Mouse (Mus musculus) c-Kit-positive CD71-negative TER-119-negative erythroid progenitor cells, embryonic 14.5 days (primary cell): Measurements from ENCODE around the gene Lhx6.

Experiments used
- DNase-seq: peaks from one replicate; pipeline ENCODE4 v3.0.0-alpha.2; 2013; ENCODE audit warnings: low read depth

The Lhx6 gene

DNA sequence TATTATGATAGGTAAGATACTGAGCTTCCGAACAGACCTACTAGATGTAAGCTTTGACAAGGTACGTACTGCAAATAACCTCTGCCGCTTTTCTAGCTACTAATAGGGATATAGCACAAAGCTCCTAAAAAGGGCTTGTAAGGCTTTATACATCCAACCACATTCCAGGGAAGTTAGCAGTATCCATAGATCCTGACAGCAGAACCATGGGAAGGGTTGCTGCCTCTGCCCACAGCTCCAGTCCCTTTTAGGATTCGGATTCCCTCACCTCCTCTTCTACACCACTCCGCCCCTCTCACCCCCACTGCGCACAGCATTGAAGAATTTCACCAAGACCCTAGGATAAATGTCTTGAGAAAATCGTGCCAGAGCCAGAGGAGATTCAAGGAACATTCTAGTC lies 11.9 kb downstream of the Lhx6 start:
- DNase-seq = no peak

DNA sequence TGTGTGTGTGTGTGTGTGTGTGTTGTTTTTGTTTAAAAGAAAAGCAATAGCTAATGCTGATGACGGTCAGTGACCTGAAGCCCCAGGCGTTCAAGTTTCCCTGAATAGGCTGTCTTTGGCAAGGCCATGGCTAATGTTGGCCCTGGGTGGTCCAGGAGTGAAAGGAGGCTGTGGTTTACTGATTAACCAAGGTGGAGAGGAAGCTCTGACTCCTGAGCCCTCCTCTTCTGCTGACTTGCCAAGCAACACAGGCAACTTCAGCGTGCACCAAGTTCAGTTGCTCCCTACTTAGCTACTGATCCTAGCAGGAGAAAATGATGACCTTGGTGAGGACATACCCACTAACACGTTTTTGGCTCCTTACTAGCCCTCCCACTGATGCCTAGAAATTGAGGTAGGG lies 12.5 kb downstream of the Lhx6 start:
- DNase-seq = no peak

DNA sequence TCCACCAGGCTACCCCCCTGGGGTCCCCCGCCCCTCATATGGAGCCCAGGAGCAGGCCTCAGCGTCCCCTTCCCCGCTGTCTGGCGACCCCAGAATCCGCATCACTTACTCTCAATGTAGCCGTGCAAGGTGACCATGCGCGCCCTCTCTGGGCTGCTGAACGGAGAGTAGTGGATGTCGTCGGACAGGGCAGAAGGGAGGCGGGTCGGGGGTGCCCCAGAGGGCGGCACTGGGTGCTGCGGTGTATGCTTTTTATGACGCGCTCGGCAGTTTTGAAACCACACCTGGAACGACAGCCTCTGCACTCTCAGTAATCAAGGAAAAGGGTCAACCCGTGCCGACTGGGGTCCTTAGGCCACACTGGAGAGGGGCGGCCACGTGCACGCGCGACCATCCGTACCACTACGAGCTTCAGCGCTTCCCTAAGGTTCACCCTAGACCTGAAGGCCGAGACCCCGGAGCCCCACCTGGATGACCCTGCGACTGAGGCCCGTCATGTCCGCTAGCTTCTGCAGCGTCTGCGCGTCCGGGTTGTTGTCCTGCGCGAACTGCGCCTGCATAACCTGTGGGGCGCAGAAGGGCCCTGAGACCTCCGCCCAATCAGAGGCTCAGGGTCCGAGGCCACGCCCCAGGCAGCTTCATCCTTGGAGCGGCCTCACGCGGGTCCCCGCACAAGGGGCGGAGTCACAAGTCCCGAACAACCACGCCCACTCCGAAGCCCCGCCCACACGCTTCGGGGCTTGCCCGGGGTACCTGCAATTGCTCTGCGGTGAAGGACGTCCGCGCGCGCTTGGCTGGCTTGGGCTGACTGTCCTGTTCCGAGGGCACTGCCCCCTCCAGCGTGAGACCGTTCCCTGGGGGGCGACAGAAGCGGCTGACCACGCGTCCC lies 14.1 kb downstream of the Lhx6 start:
- peak; percentile 71 for DNase-seq

DNA sequence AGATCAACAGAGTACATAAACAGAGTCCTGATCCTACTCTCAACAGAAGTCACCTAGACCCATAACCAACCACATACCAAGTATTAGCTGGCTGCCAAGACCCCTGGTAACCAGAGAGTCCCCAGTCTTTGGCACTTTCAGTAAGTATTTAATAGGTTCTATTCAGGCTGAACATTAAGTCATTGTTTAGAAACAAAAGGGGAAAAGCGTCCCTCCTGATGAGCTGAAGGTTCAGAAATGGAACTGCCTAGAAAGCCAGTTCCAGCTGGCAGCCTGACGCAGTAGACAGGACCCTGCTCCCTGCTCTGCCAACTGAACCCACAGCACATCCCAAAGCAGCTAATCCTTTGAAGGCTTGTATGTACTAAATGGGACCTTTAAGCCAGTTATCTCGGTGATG lies 16.0 kb downstream of the Lhx6 start:
- no peak for DNase-seq

DNA sequence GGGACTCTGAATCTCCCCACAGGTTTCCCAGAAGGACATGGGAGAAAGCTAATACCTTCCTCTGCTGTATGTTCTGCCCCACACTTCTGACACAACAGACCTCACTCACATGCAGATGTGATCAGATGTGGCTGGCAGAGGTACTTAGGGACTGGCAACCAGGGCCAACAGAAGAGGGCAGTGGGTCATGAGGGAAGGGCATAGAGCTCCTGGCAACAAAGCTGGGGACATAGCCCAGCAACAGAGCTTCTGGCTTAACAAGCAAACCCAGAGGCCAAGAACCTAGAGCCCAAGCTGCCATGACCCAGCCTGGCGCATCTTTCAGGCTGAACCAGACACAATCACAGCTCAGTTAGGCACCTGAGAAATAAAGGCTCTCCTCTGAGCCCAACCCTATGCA lies 20.2 kb downstream of the Lhx6 start:
- no peak for DNase-seq

DNA sequence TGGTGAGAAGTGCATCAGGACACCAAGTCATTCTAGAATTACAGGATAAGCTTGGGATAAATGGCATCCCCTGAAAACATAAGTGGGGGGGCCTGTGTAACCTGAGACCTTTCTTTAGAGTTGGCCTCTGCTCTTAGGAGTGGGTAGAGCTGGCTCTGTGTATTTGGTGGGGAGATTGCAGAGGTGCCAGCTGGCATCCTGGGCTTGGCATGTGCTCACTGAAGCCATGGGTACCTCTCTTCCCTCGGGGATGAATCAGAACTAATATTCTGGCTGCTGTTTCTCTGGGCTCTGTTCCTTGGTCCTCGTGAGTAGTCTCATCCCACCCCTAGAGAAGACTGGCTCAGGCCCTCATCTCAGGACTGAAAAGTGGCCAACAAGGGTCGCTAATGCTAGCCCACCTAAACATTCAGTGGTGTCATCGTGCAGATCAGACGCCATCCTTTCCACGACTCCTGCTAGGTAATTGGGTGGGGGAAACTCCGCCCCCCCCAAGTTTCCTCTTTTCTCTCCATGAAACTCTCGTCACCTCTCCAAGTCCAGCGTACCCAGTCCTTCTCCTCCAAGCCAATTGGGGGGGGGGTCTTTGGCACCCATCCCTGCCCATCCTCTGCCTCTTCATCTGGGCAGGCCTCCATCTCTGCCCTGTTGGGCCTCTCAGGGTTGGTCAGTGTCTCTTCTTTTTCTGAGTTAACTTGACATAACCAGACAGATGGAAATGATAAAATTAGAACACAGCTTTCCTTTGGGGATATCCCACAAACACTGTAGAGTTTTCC lies 22.2 kb downstream of the Lhx6 start:
- DNase-seq = no peak

DNA sequence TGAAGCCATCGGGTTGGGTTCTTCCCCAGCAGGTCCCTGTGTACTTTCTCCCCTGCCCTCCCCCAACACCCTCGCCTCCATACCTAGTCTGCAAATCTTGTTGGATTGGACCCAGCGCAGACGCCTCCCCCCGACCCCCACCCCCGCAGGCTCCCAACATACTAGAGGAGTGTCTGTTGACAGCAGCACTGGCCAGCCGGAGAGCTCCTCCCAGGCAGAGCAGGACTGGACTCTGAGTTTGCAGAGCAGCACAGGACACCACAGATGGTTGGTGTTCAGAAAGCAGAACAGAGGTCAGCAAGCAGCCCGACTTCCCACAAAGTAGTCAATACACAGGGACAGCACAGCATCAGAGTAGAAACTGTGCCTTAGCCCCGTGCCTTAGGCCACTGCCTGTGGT lies 23.8 kb downstream of the Lhx6 start:
- no peak for DNase-seq

DNA sequence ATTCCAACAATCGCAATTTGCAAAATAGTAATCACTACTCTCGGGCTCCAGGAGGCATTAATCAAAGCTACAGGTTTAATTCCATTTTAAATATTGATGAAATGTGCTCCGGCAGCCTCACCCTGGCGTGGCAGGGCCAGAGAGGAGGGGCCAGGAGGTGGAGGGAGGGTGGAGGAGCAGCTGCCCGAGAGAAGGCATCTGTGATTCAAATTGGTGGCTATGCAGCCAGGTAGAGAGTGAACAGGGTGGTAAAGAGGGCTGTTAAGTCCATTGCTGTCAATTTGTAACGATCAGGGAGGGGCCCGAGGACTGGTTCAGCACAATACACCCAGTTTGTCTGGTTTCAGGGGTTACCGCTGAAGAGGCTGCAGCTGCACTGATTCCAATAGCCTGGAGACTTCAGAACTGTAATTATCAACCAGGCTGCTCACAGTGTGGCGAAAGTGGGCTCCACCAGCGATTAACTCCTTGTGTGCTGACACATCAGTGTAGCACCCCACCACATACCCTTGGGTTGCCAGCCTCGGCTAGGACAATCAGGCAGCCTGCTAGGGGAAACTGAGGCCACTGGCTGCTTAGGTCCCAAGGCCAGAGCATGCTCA lies 27.9 kb downstream of the Lhx6 start:
- no peak for DNase-seq

DNA sequence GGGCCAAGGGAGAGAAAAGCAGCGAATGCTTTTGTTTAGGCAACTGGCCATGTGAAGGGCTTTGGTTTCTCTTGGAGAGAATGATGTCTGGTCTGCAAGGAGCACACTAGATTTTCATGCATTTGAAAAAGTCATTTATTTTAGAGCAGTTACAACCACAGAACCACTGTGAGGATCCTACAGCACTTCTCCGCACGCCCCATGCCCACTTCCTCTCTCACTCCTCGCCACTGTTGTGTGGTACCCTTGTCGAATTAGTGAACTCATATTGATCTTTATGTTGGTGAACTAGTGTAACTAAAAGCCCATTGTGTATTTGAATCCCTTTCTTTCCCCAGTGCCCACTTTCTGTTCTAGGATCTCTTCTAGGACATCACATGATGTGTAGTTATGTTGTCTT lies 30.0 kb downstream of the Lhx6 start:
- no peak for DNase-seq

DNA sequence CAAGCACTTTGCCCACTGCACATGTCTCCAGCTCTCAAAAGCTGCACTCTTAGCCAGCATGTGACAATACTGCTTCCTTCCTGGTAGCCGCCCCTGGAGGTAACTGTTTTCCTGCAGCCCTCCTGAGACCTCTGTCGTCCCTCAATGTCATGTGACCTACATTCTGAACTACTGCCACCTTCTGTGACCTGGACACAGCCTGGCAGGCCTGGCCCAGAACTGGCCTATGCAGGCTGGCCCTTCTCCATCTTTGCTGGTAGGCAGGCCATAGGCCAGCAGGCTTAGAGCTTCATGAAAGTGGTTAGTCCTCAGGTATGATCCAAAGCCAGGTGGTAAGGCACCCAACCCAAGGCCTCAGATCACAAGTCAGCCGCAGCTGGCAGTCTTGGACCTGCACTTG lies 31.4 kb downstream of the Lhx6 start:
- DNase-seq = no peak

DNA sequence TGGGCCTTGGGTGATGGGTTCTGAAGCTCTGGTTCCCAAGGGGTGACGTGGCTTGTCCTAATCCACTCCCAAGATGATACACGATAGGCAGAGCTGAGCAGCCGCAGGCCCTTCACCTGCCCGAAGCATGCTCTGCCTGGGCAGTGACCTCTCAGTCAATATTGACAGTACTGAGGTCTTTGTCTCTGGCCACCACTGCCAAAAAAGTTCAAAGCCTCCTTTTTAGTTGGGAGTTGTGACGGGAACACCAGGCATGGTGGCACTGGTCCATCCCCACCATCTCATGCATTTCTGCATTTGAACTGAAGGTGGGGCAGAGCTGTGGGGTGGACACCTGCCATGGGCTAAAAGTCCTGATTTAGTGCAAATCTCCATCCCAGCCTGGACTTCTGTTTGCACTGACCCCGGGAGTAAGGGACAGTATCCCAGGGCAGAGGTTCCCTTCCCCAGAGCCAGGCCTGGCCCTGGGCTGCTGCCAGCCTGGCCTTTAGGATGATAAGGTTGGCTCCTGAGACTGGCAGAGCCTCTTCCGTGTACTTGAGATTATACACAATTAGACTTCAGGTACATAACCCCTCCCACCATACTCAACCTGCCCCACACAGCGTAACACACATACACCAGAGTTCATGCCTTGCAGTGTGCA lies 33.4 kb downstream of the Lhx6 start:
- DNase-seq = no peak

DNA sequence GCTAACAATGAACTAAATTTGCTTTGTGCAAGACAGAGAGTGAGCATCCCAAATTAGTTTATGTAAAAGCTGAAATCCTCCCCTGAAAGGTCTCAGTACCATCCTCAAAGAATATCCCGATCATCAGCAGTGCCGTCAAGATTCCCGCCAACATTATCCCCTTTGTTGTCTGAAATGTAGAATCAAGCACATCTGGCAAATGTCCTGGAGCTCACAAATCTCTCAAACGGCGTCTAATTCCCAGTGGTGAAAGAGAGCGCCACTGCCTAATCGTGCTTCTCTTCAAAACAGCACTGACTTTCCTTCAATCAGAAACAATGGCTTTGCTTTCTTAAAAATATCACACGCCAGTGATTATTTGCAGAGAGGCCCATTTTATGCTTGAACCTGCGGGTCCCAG lies 38.1 kb downstream of the Lhx6 start:
- no peak for DNase-seq

DNA sequence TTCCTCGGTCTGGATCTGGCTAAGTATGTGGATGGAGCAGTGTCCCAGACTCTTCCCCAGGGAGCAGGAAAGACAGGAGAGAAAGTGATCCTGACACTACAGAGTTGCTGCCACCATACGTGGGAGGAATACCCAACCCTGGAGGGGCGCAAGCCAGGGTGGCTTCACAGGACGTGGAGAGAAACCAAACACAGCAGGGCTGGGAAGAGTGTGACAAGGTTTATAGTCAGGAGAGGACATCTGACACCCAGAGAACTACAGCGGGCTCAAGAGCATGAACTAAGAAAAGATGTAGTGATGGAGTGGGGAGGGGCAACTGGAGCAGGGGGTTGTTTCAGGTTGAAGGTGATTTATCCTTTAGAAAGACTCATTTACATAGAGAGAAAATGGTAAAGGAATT lies 43.8 kb downstream of the Lhx6 start:
- DNase-seq = no peak

DNA sequence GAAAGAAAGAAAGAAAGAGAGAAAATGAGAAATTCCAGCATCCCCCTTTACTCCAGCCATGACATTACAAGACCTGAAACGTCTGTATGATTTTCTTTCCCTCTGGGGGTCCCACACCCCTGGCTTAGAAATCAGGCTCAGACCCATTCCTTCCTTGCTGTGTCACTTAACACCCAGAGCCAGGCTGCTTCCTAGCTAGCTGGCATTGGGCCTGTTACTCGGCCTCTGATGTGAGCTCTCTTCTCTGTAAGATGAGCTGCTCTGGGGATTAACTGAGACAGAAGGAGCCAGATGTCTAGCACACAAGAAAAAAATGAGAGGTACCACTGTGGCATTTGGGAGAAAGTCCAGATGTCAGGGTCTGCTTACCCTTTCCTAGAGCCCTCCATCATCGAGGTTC lies 49.0 kb downstream of the Lhx6 start:
- DNase-seq = no peak

DNA sequence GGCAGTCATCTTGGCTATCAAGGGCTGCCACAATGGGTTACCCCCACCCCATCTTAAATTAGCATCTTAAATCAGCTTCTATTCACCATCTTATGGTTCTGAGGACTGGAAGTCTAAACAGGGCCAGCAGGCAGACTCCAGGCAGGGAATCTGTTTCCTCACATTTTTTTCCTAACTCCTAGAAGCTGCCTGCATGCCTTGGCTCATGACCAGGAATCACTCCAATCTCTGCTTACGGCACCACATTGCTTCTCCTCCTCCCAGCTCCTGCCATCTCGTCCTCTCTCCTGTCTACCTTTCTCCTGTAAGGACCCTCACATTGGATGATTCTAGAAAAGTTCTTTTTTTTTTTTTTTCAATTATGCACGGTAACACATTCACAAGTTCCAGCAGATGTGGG lies 52.0 kb downstream of the Lhx6 start:
- no peak for DNase-seq

DNA sequence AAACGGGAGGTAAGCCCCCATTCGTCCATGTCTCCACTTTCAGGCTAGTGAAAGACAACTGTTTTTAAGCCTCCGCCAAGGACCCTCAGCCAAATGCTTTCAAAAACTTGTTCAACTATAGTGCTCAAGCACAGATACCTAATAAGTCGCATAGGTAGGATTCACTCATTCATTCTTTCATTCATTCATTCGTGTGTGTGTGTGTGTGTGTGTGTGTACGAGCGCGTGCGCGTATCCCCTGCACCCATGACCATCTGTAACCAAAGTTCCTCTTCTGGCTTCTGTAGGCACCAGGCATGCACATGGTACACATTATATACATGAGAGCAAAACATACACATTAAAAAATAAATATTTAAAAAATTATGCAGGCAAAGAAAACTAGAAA lies 55.6 kb downstream of the Lhx6 start:
- no peak for DNase-seq

DNA sequence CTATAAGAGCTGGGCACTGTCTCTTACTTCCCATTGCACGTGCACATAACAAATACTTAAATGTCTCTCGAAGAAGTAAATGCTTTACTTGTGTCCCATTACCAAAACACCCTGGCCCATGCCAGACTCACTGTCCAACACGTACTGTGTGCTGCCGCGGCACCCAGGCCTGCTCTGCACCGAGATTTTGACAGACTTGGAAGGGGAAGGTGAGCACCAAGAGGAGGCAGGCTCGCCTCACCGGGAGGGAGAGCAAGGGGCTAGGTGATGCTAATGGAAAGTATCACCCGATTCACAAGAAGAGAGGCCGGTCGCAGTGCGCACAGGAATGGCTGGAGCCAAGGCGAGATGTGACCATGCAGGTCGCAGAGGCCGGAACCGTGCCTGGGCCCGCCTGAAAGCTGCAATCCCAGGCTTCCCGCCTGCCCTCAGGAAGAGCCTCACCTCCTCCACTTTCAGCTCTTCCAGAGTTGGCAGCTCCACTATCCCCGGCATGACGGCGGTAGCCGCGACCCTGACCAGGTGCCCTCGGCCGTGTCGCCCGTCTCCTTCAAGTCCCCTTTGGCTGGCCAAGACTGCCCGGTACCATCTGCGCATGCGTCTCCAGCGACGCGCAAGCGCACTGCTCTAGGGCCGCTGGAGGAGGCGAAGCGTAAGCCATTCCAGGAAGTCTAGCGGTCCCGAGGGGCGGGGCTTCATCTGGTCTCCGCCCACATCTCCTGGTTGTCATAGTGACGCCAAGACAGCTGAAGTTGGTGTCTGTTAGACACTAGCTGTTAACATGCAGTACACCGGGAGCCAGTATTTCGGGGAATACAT lies 56.3 kb downstream of the Lhx6 start, which contains the start of the genes Ndufa8 and Morn5:
TSS of gene Ndufa8 (minus strand) at position 659 of the 819 bp plus-strand sequence.
TSS of gene Morn5 (plus strand) at position 711 of the 819 bp plus-strand sequence.
- peak; percentile 96 for DNase-seq

DNA sequence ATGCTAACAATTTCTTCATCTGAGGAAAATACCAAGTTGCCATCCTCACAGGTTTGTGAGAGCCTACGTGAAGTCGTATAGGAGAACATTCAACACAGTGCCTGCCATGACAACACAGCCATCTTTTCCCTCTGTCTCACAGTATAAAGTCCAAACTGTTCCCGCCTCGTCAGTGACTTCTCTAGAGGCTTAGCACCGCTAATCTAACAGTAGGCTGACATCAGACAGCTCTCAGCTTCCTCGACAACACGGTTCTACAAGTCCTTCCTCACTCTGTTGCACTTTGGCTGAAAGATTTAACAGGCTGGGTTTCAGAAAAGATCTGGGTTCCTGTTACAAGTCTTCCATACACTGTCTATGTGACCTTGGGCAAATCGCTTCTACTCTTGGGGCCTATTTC lies 57.0 kb downstream of the Lhx6 start:
- DNase-seq = no peak

DNA sequence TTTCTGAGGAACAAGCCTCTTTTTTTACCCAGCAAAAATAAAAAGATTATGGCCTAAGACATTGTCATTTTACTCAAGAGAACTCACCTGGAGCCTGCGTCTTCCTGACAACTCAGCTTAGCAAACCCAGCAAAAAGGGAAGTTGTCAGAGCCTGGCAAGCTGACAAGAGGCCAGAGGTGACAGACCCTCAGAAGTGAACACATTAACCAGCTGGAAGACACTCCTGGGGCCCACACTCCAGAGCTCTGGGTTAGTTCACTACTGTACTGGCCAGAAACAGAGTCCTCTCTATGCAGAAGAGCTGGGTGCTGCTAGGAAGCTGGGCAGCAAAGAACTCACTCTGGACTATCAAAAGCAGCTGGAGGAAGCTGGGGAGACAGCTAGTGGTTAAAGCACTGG lies 64.3 kb downstream of the Lhx6 start:
- no peak for DNase-seq

DNA sequence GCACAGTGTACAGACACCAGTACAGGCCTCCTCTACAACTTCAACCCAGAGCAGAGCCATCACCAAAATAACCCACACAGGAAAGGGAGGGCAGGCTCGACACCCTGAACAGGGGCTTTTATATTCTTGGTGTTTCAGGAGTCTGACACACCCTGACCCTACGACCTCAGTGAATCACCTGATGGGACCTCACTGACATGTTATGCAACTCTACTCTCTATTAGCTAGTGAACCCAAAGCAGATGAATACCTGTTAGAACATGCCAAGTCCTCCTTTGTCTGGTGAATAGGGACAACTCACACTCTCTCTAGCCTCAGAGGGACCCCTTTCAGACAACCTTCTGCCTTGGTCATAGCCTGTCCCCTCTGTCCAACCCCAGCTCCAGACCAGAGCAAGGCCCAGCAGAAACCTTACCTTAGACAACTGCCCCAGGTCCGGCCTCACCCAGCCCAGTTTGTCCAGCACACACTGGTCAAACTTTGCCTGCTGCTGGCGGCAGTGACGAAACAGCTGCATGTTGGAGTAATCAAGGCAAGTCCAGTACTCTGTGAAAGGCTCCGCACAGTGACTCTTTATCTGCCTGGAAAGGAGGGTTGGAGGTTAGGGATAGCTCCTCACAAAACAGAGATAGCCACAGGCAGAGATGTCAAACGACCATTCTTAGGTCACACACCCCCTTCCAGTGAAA lies 65.8 kb downstream of the Lhx6 start:
- no peak for DNase-seq
